Mouse (Mus musculus): ENCODE measurements around the gene Rnd1. TPM values are rescaled to one million over a fixed set of nuclear protein-coding genes. Genes with fewer than 3 reads are reported as not detected.

Gene Rnd1
- polyA plus RNA-seq, 1 experiment from 2014 or later, result 0.94 TPM

DNA sequence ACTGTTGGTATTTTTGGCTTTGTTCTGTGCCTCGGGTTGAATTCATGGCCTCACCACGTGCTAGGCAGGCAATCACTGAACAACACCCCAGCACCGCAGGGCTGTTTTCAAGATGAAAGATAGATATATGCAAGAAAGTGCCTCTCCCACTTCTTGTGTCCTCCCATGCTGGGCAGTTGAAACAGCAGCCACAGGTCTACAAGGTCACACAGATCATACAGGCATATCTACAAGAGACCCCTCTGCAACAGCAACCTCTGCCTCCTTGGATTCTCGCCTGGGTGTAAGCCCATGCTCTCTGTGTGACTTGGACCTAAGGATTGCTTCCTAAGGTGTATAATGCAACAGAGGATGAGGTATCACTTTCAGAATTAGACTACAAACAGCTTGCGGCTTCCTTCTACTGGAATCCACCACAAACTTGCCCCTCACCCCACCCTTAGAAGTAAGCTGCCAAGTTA is 53.9 kb downstream of the Rnd1 start:
- Histone ChIP-seq H3K4me3 (ENCODE audit: low read depth, low read length) (no peak overlapping the region), H3K9ac (replicated peaks) (no peak overlapping the region), H3K4me2 (ENCODE audit: low read depth, low read length) (no peak overlapping the region), H3K36me3 (replicated peaks; ENCODE audit: insufficient read depth, low read length) (no peaks in the 10 kb centered on the region), H3K27ac (ENCODE audit: low read depth) (no peak overlapping the region), H3K27me3 (ENCODE audit: insufficient read depth, low read length) (peaks cover 44% of the 10 kb centered on the region), H3K4me1 (ENCODE audit: insufficient read depth) (no peaks in the 10 kb centered on the region; the same call in 1 of the 2 replicates), H3K9me3 (ENCODE audit: low read length) (no peaks in the 10 kb centered on the region)
- 60% methylated on average over 5 of the region's 5 CpGs for WGBS (ENCODE audit: insufficient replicate concordance)
- DNase-seq, result no peak
- ATAC-seq, result no peak
- TF ChIP-seq CTCF (IDR thresholded peaks at IDR 0.05; ENCODE audit: low read depth) (no peak), EP300 (IDR thresholded peaks at IDR 0.05; ENCODE audit: low read depth) (no peak)

DNA sequence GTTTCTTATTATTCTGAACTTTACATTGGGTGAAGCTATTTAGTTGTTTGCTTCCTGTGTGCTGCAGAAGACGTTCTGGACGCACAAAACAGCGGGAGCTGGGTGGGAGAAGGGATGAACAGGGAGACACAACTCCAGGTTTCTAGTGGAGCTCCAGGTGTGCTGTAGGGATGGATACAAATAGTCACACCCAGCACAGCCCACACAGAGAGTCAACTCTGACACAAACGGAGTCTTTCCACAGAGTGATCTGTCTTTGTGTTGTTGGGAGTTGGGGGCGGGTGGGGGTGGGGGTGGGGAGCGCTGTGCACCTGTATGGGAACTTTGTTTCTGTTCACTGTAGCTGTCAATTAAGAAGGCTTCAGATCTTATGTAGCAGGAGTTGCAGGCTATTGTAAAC is 54.5 kb downstream of the Rnd1 start:
- H3K36me3 ChIP-seq (replicated peaks; ENCODE audit: insufficient read depth, low read length), result no peaks in the 10 kb centered on the region
- H3K4me1 ChIP-seq (ENCODE audit: insufficient read depth), result no peaks in the 10 kb centered on the region
- DNase-seq (no peak), ATAC-seq (no peak)
- H3K4me3 ChIP-seq (ENCODE audit: low read depth, low read length), result no peak overlapping the region
- H3K9me3 ChIP-seq (ENCODE audit: low read length), result no peaks in the 10 kb centered on the region
- no peak overlapping the region for H3K4me2 ChIP-seq (ENCODE audit: low read depth, low read length)
- no peak overlapping the region for H3K9ac ChIP-seq (replicated peaks)
- WGBS (ENCODE audit: insufficient replicate concordance), result 32% methylated on average over 6 of the region's 6 CpGs
- H3K27me3 ChIP-seq (ENCODE audit: insufficient read depth, low read length), result peaks cover 41% of the 10 kb centered on the region
- no peak overlapping the region for H3K27ac ChIP-seq (ENCODE audit: low read depth)
- TF ChIP-seq CTCF (IDR thresholded peaks at IDR 0.05; ENCODE audit: low read depth) (no peak), EP300 (IDR thresholded peaks at IDR 0.05; ENCODE audit: low read depth) (no peak)

DNA sequence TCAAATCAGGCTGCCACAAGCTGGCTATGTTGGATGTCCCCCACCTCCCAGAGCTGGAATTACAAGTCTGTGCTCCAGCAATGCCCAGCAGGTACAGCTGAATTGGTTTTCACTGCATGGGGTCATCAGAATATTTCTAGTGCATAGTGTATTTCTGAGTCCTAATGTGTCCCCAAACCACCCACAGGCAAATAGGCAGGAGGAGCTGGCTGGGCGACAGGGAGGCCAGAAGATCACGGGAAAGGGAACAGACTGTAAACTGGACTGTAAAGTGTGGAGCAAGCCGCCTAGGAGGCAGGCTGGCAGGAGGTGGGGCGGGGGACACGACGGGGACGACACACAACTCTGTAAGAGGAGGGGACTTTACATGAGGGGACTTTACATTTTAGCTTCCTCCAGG is 55.1 kb downstream of the Rnd1 start:
- 9% methylated on average over 7 of the region's 7 CpGs for WGBS (ENCODE audit: insufficient replicate concordance)
- Histone ChIP-seq H3K27me3 (ENCODE audit: insufficient read depth, low read length) (peaks cover 39% of the 10 kb centered on the region), H3K4me2 (ENCODE audit: low read depth, low read length) (no peak overlapping the region), H3K9ac (replicated peaks) (no peak overlapping the region), H3K4me3 (ENCODE audit: low read depth, low read length) (no peak overlapping the region), H3K27ac (ENCODE audit: low read depth) (no peak overlapping the region), H3K36me3 (replicated peaks; ENCODE audit: insufficient read depth, low read length) (no peaks in the 10 kb centered on the region), H3K9me3 (ENCODE audit: low read length) (no peaks in the 10 kb centered on the region), H3K4me1 (ENCODE audit: insufficient read depth) (no peaks in the 10 kb centered on the region; the same call in 1 of the 2 replicates)
- no peak for TF ChIP-seq CTCF (IDR thresholded peaks at IDR 0.05; ENCODE audit: low read depth)
- TF ChIP-seq EP300 (IDR thresholded peaks at IDR 0.05; ENCODE audit: low read depth), result no peak
- no peak for ATAC-seq
- no peak for DNase-seq

DNA sequence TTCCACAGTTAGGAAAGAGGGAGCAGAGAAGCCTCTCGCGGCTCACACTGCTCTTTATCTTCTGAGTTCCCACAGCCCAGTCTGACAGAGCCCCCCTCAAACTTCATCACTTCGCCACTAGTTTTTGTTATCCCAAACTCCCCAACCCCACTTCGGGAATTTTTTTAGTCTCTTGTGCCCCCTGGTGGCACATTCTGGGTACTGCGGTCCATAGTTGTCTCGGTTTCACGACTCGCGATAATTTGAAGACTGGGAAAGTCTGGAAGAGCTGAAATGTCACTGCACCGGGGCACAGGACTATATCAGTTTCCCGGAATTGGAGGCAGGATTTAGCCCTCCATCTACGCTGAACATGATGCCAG is 60.1 kb downstream of the Rnd1 start:
- H3K9me3 ChIP-seq (ENCODE audit: low read length), result no peaks in the 10 kb centered on the region
- ATAC-seq, result peak; percentile 73
- DNase-seq, result peak; percentile 85
- H3K9ac ChIP-seq (replicated peaks), result peak overlapping the region; percentile 34; the same call in 1 of the 2 replicates
- no peak overlapping the region for H3K27ac ChIP-seq (ENCODE audit: low read depth)
- H3K4me2 ChIP-seq (ENCODE audit: low read depth, low read length), result peak overlapping the region; percentile 44
- TF ChIP-seq EP300 (IDR thresholded peaks at IDR 0.05; ENCODE audit: low read depth), result no peak
- peak; percentile 93 for TF ChIP-seq CTCF (IDR thresholded peaks at IDR 0.05; ENCODE audit: low read depth)
- WGBS (ENCODE audit: insufficient replicate concordance), result 1% methylated on average over 12 of the region's 12 CpGs
- H3K36me3 ChIP-seq (replicated peaks; ENCODE audit: insufficient read depth, low read length), result no peaks in the 10 kb centered on the region
- H3K4me1 ChIP-seq (ENCODE audit: insufficient read depth), result peaks cover 4% of the 10 kb centered on the region
- H3K4me3 ChIP-seq (ENCODE audit: low read depth, low read length), result 0 out of 2 replicates have a peak overlapping the region, but pooled peaks have one; percentile 17
- peaks cover 9% of the 10 kb centered on the region; the same call in 1 of the 2 replicates for H3K27me3 ChIP-seq (ENCODE audit: insufficient read depth, low read length)

DNA sequence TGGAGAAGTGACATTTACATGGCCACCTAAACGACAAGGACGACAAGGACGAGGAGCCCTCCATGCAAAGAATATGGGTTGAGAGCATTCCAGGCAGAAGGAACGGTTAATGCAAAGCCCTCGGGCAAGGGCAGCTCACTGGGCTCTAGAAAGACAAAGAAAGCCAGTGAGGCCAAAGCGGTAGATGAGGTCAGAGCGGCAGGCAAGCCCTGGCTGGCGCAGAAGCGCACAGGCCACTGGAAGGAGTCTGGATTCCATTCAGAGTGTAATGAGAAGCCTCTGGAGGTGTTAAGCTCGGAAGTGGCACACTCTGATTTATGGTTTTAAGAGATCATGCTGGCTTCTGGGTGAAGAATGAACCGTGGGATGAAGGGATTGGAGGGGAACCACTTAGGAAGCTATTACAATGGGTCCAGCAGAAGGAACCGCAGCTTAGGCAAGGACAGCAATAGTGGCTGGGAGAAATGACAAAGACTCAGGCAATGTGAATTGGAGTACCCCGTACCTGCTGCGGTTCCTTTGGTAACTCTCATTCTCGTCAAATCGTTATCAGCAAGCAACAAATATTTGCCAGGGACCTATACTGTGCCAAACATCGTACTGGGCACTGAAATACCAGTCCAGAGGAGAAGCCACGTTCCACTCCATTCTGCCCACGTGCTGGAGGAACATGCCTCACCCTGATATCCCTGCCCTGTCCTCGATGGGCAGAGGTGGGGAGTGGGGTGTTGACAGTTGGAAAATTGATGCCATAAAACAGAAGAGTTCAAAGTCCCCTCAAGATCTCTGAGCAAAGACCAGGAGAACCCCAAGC is 60.7 kb downstream of the Rnd1 start:
- no peaks in the 10 kb centered on the region for H3K36me3 ChIP-seq (replicated peaks; ENCODE audit: insufficient read depth, low read length)
- DNase-seq, result no peak
- TF ChIP-seq CTCF (IDR thresholded peaks at IDR 0.05; ENCODE audit: low read depth) (no peak), EP300 (IDR thresholded peaks at IDR 0.05; ENCODE audit: low read depth) (no peak)
- peak overlapping the region; percentile 44 for H3K4me2 ChIP-seq (ENCODE audit: low read depth, low read length)
- no peak overlapping the region for H3K27ac ChIP-seq (ENCODE audit: low read depth)
- no peaks in the 10 kb centered on the region for H3K9me3 ChIP-seq (ENCODE audit: low read length)
- WGBS (ENCODE audit: insufficient replicate concordance), result 52% methylated on average over 20 of the region's 20 CpGs
- peaks cover 4% of the 10 kb centered on the region for H3K4me1 ChIP-seq (ENCODE audit: insufficient read depth)
- peak; percentile 66 for ATAC-seq
- peaks cover 7% of the 10 kb centered on the region; the same call in 1 of the 2 replicates for H3K27me3 ChIP-seq (ENCODE audit: insufficient read depth, low read length)
- H3K9ac ChIP-seq (replicated peaks), result peak overlapping the region; percentile 34; the same call in 1 of the 2 replicates
- H3K4me3 ChIP-seq (ENCODE audit: low read depth, low read length), result 0 out of 2 replicates have a peak overlapping the region, but pooled peaks have one; percentile 17

DNA sequence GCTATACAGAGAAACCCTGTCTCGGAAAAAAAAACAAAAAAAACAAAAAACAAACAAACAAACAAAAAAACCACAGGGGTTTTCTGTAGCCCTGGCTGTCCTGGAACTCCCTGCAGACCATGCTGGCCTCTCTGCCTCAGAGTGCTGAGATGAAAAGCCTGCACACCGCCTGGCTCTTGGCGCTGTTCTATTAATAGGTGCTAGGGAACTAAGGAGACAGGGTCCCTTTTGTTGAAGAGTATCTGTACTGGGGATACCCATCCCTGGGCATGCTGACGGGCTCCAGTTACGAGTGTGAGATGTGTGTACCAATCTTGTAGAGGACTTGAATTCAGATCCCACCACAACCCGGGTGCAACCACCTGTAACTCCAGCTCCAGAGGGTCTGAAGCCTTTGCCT is 61.5 kb downstream of the Rnd1 start:
- Histone ChIP-seq H3K4me2 (ENCODE audit: low read depth, low read length) (no peak overlapping the region), H3K9ac (replicated peaks) (no peak overlapping the region), H3K4me1 (ENCODE audit: insufficient read depth) (peaks cover 4% of the 10 kb centered on the region), H3K27me3 (ENCODE audit: insufficient read depth, low read length) (peaks cover 7% of the 10 kb centered on the region; the same call in 1 of the 2 replicates), H3K9me3 (ENCODE audit: low read length) (no peaks in the 10 kb centered on the region), H3K36me3 (replicated peaks; ENCODE audit: insufficient read depth, low read length) (no peaks in the 10 kb centered on the region), H3K4me3 (ENCODE audit: low read depth, low read length) (no peak overlapping the region), H3K27ac (ENCODE audit: low read depth) (no peak overlapping the region)
- TF ChIP-seq EP300 (IDR thresholded peaks at IDR 0.05; ENCODE audit: low read depth) (no peak), CTCF (IDR thresholded peaks at IDR 0.05; ENCODE audit: low read depth) (no peak)
- WGBS (ENCODE audit: insufficient replicate concordance), result 74% methylated on average over 6 of the region's 6 CpGs
- DNase-seq (no peak), ATAC-seq (no peak)

All from liver, postnatal 0 days (tissue).